In the genomic region with DNA sequence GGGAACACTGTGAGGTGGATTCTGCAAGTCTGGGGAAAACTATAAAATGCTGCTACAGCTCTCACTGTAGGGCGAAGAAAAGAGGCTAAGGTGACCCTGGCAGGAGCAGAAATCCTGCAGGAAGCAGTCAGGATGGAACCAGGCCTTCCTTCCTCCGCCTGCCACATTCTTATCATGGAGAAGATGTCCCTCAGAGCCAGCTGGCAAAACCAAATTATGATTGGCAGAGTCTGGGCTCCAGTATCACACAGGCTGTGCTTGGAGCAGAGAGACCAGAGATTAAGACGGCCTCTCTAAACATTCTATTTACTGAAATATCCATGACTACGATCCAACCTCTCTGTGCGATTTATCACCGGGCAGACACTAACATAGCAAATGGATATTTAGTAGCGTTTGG, we compare ENCODE assay signal across 21 mouse cellular contexts.
"Had no signal": no experiment of that assay in that cellular context is flagged by ENCODE, and none has a peak within 500 bp of the region (broad histone marks: within the 10 kb centered on the region; RNA-seq: fewer than 3 reads in every experiment).

No protein-coding gene starts in this region.

- H3K4me1 ChIP-seq: midbrain, embryonic 12.5 days; midbrain, embryonic 15.5 days; neural tube, embryonic 13.5 days had no signal

- H3K27me3 ChIP-seq: liver, embryonic 12.5 days; liver, embryonic 15.5 days; lung, embryonic 15.5 days; midbrain, embryonic 12.5 days; midbrain, embryonic 15.5 days; neural tube, embryonic 13.5 days had no signal

- H3K27ac ChIP-seq: limb, embryonic 10.5 days; limb, embryonic 13.5 days; liver, embryonic 12.5 days; liver, embryonic 15.5 days; lung, embryonic 15.5 days; midbrain, embryonic 12.5 days; midbrain, embryonic 15.5 days; neural tube, embryonic 13.5 days had no signal

- H3K4me3 ChIP-seq: limb, embryonic 10.5 days; limb, embryonic 13.5 days; liver, embryonic 12.5 days; liver, embryonic 15.5 days; lung, embryonic 15.5 days; midbrain, embryonic 12.5 days; midbrain, embryonic 15.5 days; myocyte; neural tube, embryonic 13.5 days had no signal

- H3K36me3 ChIP-seq: limb, embryonic 10.5 days; limb, embryonic 13.5 days; liver, embryonic 12.5 days; liver, embryonic 15.5 days; lung, embryonic 15.5 days; midbrain, embryonic 12.5 days; midbrain, embryonic 15.5 days; neural tube, embryonic 13.5 days had no signal

- DNase-seq: kidney, adult 18-20 months; kidney, adult 9 months; kidney, postnatal 14 days; kidney, postnatal 4 days; liver; lung, adult 18-20 months; lung, postnatal 10 days; lung, postnatal 4 days; retina, postnatal 1 day; right cerebral cortex, postnatal 25 days; thymus, adult 18-20 months; thymus, postnatal 36 days had no signal
